Mouse (Mus musculus): ENCODE data around the gene Gbf1.
"Not testable (repeated sequence)": the region's sequence is repeated elsewhere in the genome, so short reads cannot be mapped to it uniquely, and the experiment has no call there.

The Gbf1 gene

GRCm38 (mm10) chr19:46148372-46148760 lies 3.9 kb upstream of the Gbf1 start:
- DNase-seq = peak; percentile 83

- no peak for DNase-seq
Observed at GRCm38 (mm10) chr19:46149091-46149490, 3.2 kb upstream of the Gbf1 start.

DNA sequence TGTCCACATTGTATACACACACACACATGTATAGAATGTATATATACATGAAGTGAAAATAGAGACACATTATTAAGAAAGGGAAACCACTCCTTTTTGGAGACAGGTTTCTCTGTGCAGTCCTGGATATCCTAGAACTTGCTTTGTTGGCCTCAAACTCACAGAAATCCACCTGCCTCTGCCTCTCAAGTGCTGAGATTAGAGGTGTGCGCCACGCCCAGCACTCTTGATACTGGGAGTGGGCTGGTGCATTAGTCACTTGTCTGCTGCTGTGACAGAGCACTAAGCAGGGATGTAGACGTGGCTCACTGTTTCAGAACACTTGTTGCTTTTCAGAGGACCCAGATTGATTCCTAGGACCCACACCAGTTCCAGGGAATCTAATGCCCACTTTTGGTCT lies 13.6 kb downstream of the Gbf1 start:
- DNase-seq = no peak

- not testable (repeated sequence) for DNase-seq
Observed at GRCm38 (mm10) chr19:46167169-46167568, 14.9 kb downstream of the Gbf1 start.

GRCm38 (mm10) chr19:46169396-46169795 lies 17.1 kb downstream of the Gbf1 start:
- no peak for DNase-seq

GRCm38 (mm10) chr19:46169913-46170312 lies 17.6 kb downstream of the Gbf1 start:
- DNase-seq = no peak

DNA sequence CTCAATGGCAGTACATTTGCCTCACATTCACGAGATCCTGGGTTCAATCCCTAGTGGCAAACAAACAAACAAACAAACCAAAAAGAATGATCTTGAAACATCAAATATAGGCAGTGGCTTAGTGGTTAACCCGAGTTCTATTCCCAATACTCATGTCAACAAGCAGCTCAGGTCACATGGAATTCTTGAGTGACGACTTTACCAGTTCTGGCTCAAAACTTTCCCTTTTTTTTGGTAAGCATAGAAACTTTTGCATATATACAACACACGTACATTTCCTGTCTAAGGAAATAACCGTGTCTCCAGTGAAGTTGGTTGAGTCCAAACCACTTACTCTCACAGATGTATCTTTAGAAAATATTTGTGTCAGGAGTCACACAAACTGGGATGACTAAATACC lies 20.2 kb downstream of the Gbf1 start:
- DNase-seq = no peak

- DNase-seq = no peak
Observed at GRCm38 (mm10) chr19:46175173-46175572, 22.9 kb downstream of the Gbf1 start.

DNA sequence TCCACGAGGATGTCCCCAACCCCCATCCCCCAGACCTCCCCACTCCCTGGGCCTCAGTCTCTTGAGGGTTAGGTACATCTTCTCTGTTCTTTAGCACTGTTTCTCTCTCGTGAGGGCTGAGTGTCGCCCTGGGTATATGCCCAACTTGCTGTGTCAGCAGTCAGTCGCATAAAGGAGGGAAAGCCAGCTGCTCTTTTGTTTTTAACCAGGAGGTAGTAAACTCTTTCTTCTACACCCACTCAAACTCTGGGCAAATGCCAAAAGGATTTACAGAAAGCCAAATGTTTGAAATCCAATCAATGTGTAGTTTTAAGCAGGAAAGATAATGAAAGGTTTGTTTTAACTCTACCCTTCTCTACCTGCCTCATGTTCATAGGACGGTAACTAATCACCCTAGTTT lies 24.7 kb downstream of the Gbf1 start:
- no peak for DNase-seq

DNA sequence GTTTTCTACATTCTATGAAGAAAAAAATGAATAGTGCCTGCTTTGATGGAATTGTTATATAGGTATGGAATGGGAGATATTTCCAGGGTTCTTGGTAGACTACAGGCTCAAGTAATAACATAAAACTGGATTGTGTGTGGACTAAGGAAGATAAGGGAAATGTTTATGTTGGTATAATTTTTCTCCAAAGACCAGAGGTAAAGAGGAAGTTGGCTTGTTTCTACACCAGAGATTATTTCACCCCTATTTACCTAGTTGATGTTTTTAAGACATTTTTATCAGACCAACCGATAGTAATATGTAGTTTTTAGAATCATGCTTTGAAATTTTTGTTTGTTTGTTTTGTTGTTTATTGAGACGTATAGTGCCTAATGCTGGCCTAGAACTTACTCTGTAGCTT lies 28.0 kb downstream of the Gbf1 start:
- no peak for DNase-seq

DNA sequence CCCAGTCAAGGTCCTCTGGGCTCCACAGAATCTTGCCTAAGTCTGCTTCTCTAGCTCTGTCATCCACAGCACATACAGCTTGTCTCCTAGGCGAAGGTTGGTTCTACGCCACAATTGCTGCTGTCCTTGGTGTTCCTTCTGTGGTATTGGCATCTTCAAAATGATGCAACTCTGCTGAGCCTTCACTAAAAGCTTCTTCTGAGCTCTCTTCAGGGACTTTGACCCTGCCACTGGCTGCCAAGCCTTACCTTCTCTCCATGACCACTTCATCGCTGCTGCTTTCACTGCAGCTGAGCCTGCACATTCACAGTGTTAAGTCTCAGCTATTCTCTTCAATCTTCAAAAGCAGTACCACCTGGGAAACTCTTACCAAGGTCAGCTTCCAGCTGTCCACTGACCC lies 29.9 kb downstream of the Gbf1 start:
- no peak for DNase-seq

- DNase-seq = no peak
Observed at GRCm38 (mm10) chr19:46186611-46187010, 34.3 kb downstream of the Gbf1 start.

GRCm38 (mm10) chr19:46187203-46187602 lies 34.9 kb downstream of the Gbf1 start:
- peak; percentile 43 for DNase-seq

DNA sequence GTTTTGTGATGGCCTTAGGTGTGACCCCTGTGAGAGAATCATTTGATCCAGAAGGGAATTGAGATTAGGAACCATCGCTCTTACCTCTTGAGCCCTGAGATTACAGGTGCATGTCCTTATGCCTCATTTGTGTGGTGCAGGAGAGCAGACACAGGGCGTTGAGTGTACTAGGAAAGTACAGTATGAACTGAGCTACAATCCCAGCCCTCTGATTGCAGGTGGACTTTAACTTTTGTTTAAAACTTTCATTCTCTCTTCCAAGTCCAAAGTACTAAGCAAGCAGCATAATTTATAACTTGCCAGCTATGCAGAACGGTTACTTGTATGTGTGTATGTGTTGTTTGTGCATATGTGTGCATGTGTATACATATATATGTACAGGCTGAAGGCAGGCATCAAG lies 46.0 kb downstream of the Gbf1 start:
- no peak for DNase-seq

DNA sequence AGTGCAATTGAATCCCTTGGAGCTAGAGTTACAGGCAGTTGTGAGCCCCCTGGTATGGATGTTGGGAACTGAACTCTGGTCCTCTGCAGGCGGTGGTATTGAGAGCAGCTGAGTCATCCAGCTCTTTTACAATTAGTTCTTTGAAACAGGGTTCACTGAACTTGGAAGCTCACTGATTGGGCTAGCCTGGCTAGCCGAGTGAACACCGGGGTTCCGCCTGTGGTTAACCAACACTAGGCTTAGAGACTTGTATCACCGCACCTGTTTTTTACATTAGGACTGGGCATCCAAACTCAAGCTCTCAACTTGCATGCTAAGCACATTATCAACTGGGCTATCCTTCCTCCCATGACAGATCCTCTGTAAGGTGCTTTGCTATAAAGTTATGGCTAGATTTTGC lies 46.6 kb downstream of the Gbf1 start:
- no peak for DNase-seq

DNA sequence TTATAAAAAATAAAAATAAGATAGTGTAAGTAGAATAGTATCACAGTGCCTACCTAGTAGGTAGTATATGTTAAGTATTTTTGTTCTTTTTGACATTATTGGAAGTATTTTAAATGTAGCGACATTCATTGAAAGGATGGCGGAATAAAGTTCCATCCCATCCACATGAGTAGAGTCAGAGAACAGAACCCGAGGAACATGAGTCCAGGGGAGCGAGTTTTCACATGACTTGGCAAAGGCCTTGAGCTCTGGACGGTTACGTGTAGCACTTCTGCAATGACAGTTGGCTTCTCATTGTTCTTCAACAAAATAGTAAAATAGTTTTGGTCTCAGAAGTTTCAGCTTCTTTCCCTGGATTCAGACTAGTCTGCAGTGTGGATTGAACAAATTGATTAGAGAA lies 51.9 kb downstream of the Gbf1 start:
- no peak for DNase-seq

DNA sequence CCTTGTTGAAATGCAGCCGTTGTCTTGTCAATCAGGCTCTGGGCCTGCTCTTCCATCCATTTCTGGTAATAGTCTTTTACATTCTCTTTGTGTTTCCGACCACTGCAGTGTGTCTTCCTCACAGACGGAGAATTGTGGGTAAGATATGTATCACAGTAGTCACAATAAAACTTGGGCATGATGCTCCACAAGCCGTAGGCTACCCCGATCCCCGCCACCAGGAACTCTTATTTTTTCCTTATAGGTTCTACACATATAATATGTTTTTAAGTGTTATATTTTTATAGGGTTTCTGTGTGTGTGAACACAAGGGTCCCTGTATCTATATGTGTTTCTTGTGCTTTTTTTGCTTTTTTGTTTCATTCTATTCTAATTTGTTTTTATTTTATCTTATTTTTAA lies 53.4 kb downstream of the Gbf1 start:
- no peak for DNase-seq

DNA sequence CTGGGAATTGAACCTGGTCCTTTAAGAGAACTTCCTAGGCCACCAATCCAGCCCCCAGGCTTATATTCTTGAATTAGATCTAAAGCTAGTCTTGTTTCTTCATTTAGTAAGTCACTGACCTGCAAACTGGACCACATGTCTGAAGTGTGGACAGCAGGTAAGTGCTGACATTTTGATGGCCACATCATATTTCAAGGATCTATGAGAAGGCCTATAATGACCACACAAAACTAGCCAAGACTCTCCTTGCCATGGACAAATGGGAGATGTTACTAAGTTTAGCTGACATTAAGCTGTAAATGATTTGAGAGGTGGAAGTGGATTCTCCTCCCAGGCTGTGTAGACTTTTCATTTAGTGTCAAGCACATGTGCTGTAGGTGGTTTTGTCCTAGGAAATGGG lies 58.6 kb downstream of the Gbf1 start:
- DNase-seq = no peak

GRCm38 (mm10) chr19:46214541-46214940 lies 62.2 kb downstream of the Gbf1 start:
- no peak for DNase-seq

DNA sequence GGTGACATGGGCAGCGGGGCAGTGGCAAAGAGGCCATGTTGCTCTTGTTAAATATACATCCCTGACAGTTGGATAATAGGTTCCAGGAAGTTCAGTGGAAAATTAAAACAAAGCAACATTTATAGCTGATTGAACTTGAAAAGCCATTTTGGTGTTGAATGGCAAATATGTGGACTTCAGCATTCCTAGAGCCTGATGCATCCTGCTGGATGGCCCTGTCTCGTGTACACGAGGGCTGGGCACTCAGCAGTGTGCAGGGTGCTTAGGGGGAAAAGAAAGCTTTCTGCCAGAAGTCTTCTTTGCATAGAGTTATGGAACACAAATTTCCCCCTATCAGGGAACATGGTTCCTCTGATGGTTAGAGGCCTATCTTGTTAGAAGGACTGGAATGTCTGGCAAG lies 63.1 kb downstream of the Gbf1 start:
- no peak for DNase-seq

DNA sequence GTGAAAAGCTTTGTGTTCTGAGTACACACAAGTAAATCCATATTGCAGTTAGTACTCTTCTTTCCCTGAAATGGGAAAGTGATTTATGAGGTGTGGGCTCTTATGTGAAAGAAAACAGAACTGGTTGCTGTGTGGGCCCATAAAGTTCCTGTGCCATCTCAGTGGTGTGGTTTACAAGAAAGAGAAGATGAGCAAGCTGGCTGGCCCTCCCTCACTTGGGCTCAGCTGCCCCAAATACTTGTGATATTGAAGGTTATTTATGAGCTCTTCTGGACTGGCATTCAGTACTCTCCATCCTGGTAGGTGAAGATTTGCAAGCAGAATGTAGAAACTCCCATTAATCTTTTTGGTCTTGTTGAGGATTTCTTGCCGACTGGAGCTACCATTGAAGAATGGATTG lies 64.4 kb downstream of the Gbf1 start:
- no peak for DNase-seq

GRCm38 (mm10) chr19:46217347-46217746 lies 65.0 kb downstream of the Gbf1 start:
- not testable (repeated sequence) for DNase-seq

- DNase-seq = no peak
Observed at GRCm38 (mm10) chr19:46220116-46220515, 67.8 kb downstream of the Gbf1 start.

- no peak for DNase-seq
Observed at GRCm38 (mm10) chr19:46223118-46223517, 70.8 kb downstream of the Gbf1 start.

DNA sequence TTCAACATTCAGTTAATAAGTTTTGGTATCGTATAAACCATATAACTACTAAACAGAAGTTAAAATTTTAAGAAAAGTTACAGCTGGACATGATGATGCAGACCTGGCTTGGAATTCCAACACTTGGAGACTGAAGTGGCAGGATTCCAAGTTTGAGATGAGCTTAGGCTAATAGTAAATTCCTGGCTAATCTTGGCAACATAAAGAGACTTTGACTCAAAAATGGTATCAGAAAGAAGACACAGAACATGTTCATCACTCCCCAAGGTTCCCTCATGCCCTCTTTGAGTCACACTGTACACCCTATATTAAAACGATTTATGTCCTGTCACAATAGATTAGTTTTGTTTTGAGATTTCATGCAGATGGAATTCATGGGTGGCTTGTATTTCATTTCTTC lies 72.6 kb downstream of the Gbf1 start:
- DNase-seq = no peak

GRCm38 (mm10) chr19:46225506-46225905 lies 73.2 kb downstream of the Gbf1 start:
- no peak for DNase-seq
